25 mouse cellular contexts compared by ENCODE assay signal in the genomic region with DNA sequence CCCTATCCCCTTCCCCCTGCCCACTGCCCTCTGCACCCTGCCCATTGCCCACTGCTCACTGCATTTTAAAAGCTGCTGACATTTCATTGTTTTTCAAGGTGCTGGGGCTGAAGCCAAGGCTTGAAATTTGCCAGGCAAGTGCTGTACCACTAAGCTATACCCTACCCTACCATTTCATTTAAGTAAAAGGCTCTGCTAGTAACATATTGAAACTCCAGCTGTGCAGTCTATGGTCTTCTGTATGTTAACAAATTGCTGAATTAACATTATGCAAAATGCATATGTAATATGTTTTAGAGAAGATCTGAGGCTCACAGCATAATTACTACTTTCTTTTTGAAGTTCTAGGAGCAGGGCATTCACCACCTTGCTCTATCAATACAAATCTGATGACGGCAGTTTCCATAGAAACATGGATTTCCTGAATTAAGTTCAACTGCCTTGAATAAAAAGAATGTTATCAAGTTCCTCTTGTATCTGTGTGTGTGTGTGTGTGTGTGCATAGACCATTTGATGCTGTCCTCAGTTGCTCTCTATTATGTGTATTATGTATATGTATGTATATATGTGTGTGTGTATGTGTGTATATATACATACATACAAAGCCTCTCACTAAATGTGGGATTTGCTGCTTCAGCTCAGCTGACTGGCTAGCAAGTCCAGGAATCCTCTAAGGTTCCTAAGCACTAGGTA. TPM values are rescaled to one million over a fixed set of nuclear protein-coding genes. Genes with fewer than 3 reads are reported as not detected.
A peak's percentile ranks its signal among the peaks of the same experiment; 100 is the strongest.
DNase-seq lines count a peak whose midpoint lies in the region; ATAC-seq and TF ChIP-seq lines count a peak whose summit lies in the region.
"Had no signal": no experiment of that assay in that cellular context is flagged by ENCODE, and none has a peak within 500 bp of the region (broad histone marks: within the 10 kb centered on the region; RNA-seq: fewer than 3 reads in every experiment).

No protein-coding gene starts in this region.

- H3K27me3 ChIP-seq in midbrain, embryonic 14.5 days (ENCODE audit: control insufficient read depth, insufficient read depth, low read length) = no peaks in the 10 kb centered on the region
- no peaks in the 10 kb centered on the region for H3K27me3 ChIP-seq in midbrain, embryonic 10.5 days (ENCODE audit: low read depth, poor library complexity, severe bottlenecking)
- H3K27me3 ChIP-seq in forebrain, postnatal 0 days (ENCODE audit: insufficient read depth, low read length) = no peaks in the 10 kb centered on the region
- H3K27me3 ChIP-seq: embryonic facial prominence, embryonic 12.5 days had no signal

- H3K27ac ChIP-seq in midbrain, embryonic 14.5 days (replicated peaks; ENCODE audit: low read depth, low read length) = no peak overlapping the region
- H3K27ac ChIP-seq in midbrain, embryonic 10.5 days (replicated peaks) = no peak overlapping the region
- peak overlapping the region; percentile 29; the same call in 1 of the 2 replicates for H3K27ac ChIP-seq in forebrain, postnatal 0 days (ENCODE audit: low read depth, low read length)
- H3K27ac ChIP-seq: embryonic facial prominence, embryonic 12.5 days; gastrocnemius, adult 2 months; heart, embryonic 13.5 days; hindbrain, embryonic 14.5 days had no signal

- H3K4me2 ChIP-seq in midbrain, embryonic 14.5 days (ENCODE audit: low read length) = no peak overlapping the region
- H3K4me2 ChIP-seq in forebrain, postnatal 0 days (ENCODE audit: low read depth) = no peak overlapping the region
- H3K4me2 ChIP-seq: embryonic facial prominence, embryonic 12.5 days; heart, embryonic 13.5 days; hindbrain, embryonic 14.5 days had no signal

- H3K9ac ChIP-seq in midbrain, embryonic 14.5 days (replicated peaks; ENCODE audit: low read length) = no peak overlapping the region
- H3K9ac ChIP-seq in forebrain, postnatal 0 days = no peak overlapping the region
- H3K9ac ChIP-seq: embryonic facial prominence, embryonic 12.5 days; heart, embryonic 13.5 days; hindbrain, embryonic 14.5 days had no signal

- DNase-seq in heart, adult 11 months = peak; percentile 39
- DNase-seq in heart, postnatal 36 days = no peak
- DNase-seq in midbrain, embryonic 14.5 days = peak; percentile 26
- no peak for DNase-seq in midbrain, embryonic 10.5 days (ENCODE audit: low spot score)
- peak; percentile 20 for DNase-seq in forebrain, postnatal 0 days
- DNase-seq in naive thymus-derived CD4-positive, alpha-beta T cell, adult 2 months (ENCODE audit: low read depth) = peak; percentile 8
- no peak for DNase-seq in gastrocnemius, adult 18-20 months (ENCODE audit: low spot score)
- DNase-seq: adrenal gland, adult 8-10 months; adrenal gland, postnatal 36 days; cerebellum, adult 11-12 months; cerebellum, adult 9-10 months; cerebellum, postnatal 25 days; gastrocnemius, adult 2 months; gastrocnemius, postnatal 25 days; heart, postnatal 4 days had no signal

- ATAC-seq in midbrain, embryonic 14.5 days (ENCODE audit: low FRiP score, low TSS enrichment) = no peak
- ATAC-seq in forebrain, postnatal 0 days = peak; percentile 76
- no peak for ATAC-seq in CD4-positive, CD25-positive, alpha-beta regulatory T cell, adult 4 months
- ATAC-seq: inflammation-experienced regulatory T-cells, adult 6 months; intestine, postnatal 0 days had no signal

- no peaks in the 10 kb centered on the region for H3K9me3 ChIP-seq in midbrain, embryonic 14.5 days (ENCODE audit: control insufficient read depth, low read length)
- no peaks in the 10 kb centered on the region for H3K9me3 ChIP-seq in midbrain, embryonic 10.5 days (replicated peaks)
- no peaks in the 10 kb centered on the region for H3K9me3 ChIP-seq in forebrain, postnatal 0 days (ENCODE audit: low read length)
- H3K9me3 ChIP-seq: embryonic facial prominence, embryonic 12.5 days; heart, embryonic 13.5 days had no signal

- intact Hi-C loops in heart, postnatal 36 days (cut with DNase I) = no loop called here

- H3K4me3 ChIP-seq in midbrain, embryonic 14.5 days (replicated peaks; ENCODE audit: low read depth, low read length) = no peak overlapping the region
- no peak overlapping the region for H3K4me3 ChIP-seq in midbrain, embryonic 10.5 days
- no peak overlapping the region for H3K4me3 ChIP-seq in forebrain, postnatal 0 days (ENCODE audit: low read depth, low read length)
- H3K4me3 ChIP-seq: embryonic facial prominence, embryonic 12.5 days; gastrocnemius, adult 2 months; heart, embryonic 13.5 days had no signal

- TF ChIP-seq CTCF in forebrain, postnatal 0 days (IDR thresholded peaks at IDR 0.05; ENCODE audit: low read depth) = no peak

- H3K36me3 ChIP-seq in midbrain, embryonic 14.5 days (ENCODE audit: control insufficient read depth, insufficient read depth, low read length) = no peaks in the 10 kb centered on the region
- no peaks in the 10 kb centered on the region for H3K36me3 ChIP-seq in midbrain, embryonic 10.5 days
- H3K36me3 ChIP-seq in forebrain, postnatal 0 days (ENCODE audit: insufficient read depth) = no peaks in the 10 kb centered on the region
- H3K36me3 ChIP-seq: embryonic facial prominence, embryonic 12.5 days; G1E; heart, embryonic 13.5 days had no signal

- WGBS in midbrain, embryonic 14.5 days = 70% methylated on average over 1 of the region's 1 CpGs
- 83% methylated on average over 1 of the region's 1 CpGs for WGBS in midbrain, embryonic 10.5 days
- 35% methylated on average over 1 of the region's 1 CpGs for WGBS in forebrain, postnatal 0 days

- no peaks in the 10 kb centered on the region for H3K4me1 ChIP-seq in midbrain, embryonic 14.5 days (ENCODE audit: control insufficient read depth, insufficient read depth, low read length)
- H3K4me1 ChIP-seq in midbrain, embryonic 10.5 days = no peaks in the 10 kb centered on the region
- no peaks in the 10 kb centered on the region for H3K4me1 ChIP-seq in forebrain, postnatal 0 days (ENCODE audit: insufficient read depth)
- H3K4me1 ChIP-seq: embryonic facial prominence, embryonic 12.5 days; heart, embryonic 13.5 days had no signal

RNA-seq across cellular contexts. Expression of gene Tnfsf15, which starts 38.5 kb away (rescaled TPM):
- not detected for total RNA-seq in heart, postnatal 36 days (2021)
- polyA plus RNA-seq in midbrain, embryonic 14.5 days (2014; fragmentation: Nextera tagmentation; extraction: Ambion mirVana) = not detected in 2 replicates
- not detected in 2 replicates for polyA plus RNA-seq in midbrain, embryonic 10.5 days (2016; fragmentation: Nextera tagmentation; extraction: Ambion mirVana)
- total RNA-seq in forebrain, postnatal 0 days (2014; rRNA removed) = 0.15 TPM in 1 of 2 replicates, not detected in the other
- polyA plus RNA-seq in forebrain, postnatal 0 days (2015; fragmentation: Nextera tagmentation; extraction: Ambion mirVana) = not detected in 2 replicates
- not detected for total RNA-seq in gastrocnemius, adult 18-20 months (2021)
- under 1 TPM; 0.18 to 0.38 TPM for polyA plus RNA-seq in CD4-positive, CD25-positive, alpha-beta regulatory T cell, adult 4 months (2017; shearing (Covaris generic))
- polyA plus RNA-seq: cortical plate, adult 2 months; embryonic facial prominence, embryonic 12.5 days; G1E; hindbrain, embryonic 14.5 days had no signal

RNA-seq across cellular contexts. Expression of gene Gm11214, which starts 43.2 kb away (rescaled TPM):
- not detected for total RNA-seq in heart, postnatal 36 days (2021)
- not detected in 2 replicates for polyA plus RNA-seq in midbrain, embryonic 14.5 days (2014; fragmentation: Nextera tagmentation; extraction: Ambion mirVana)
- not detected in 2 replicates for polyA plus RNA-seq in midbrain, embryonic 10.5 days (2016; fragmentation: Nextera tagmentation; extraction: Ambion mirVana)
- total RNA-seq in forebrain, postnatal 0 days (2014; rRNA removed) = not detected in 2 replicates
- polyA plus RNA-seq in forebrain, postnatal 0 days (2015; fragmentation: Nextera tagmentation; extraction: Ambion mirVana) = not detected in 2 replicates
- not detected for total RNA-seq in gastrocnemius, adult 18-20 months (2021)
- polyA plus RNA-seq in CD4-positive, CD25-positive, alpha-beta regulatory T cell, adult 4 months (2017; shearing (Covaris generic)) = under 1 TPM in 1 of 2 experiments, not detected in 1; 0.67 TPM
- total RNA-seq: adrenal gland, adult 8-10 months; adrenal gland, postnatal 36 days; G1E; gastrocnemius, adult 2 months; gastrocnemius, postnatal 25 days; granulocyte monocyte progenitor cell, adult 5-6 weeks; heart, postnatal 4 days had no signal
- polyA plus RNA-seq: cortical plate, adult 2 months; embryonic facial prominence, embryonic 12.5 days; G1E; heart, embryonic 13.5 days; heart, postnatal 0 days; hindbrain, embryonic 14.5 days; inflammation-experienced regulatory T-cells, adult 6 months; intestine, postnatal 0 days had no signal

Comparison
In these comparisons a context has a peak if more than half of its experiments do, and no peak if none do; other contexts are left out.
1. DNase-seq: peak in heart, adult 11 months (single experiment), midbrain, embryonic 14.5 days (single experiment), forebrain, postnatal 0 days (single experiment) and naive thymus-derived CD4-positive, alpha-beta T cell, adult 2 months (single experiment); none in heart, postnatal 36 days (0 of 2), midbrain, embryonic 10.5 days (single experiment) and gastrocnemius, adult 18-20 months (single experiment).